Mouse (Mus musculus) heart, postnatal 0 days (tissue): ENCODE results near the gene Ankrd44. TPM values are rescaled to one million over a fixed set of nuclear protein-coding genes. Genes with fewer than 3 reads are reported as not detected.

Source experiments
- ATAC-seq: fragments of 200-750 bp; cut with Nextera tagmentation; 2 replicates; pipeline ENCODE4 v1.8.0; 2017; ENCODE audit warnings: low read depth, moderate number of reproducible peaks, moderate library complexity; ENCODE audit not compliant: insufficient read depth
- DNase-seq: peaks from one replicate; pipeline ENCODE4 v3.0.0-alpha.2; 2016; ENCODE audit warnings: low spot score
- H3K27ac ChIP-seq: fragments of 300-500 bp; sonication (generic); 2 replicates; pipeline ENCODE4 v1.5.1; 2014; ENCODE audit warnings: low read depth, mild to moderate bottlenecking
- H3K27me3 ChIP-seq: fragments of 300-500 bp; sonication (generic); 2 replicates; pipeline ENCODE4 v1.6.1; 2014; ENCODE audit warnings: low read length, mixed read lengths; ENCODE audit not compliant: control insufficient read depth, insufficient read depth
- H3K36me3 ChIP-seq: fragments of 300-500 bp; sonication (generic); replicated peaks from 2 replicates; pipeline ENCODE4 v1.6.1; 2014; ENCODE audit warnings: low read length, mixed read lengths; ENCODE audit not compliant: control insufficient read depth, insufficient read depth
- H3K4me1 ChIP-seq: fragments of 300-500 bp; sonication (generic); 2 replicates; pipeline ENCODE4 v1.6.1; 2014; ENCODE audit warnings: antibody characterized with exemption; ENCODE audit not compliant: control insufficient read depth, insufficient read depth
- H3K4me2 ChIP-seq: fragments of 300-500 bp; sonication (generic); 2 replicates; pipeline ENCODE4 v1.6.1; 2014; ENCODE audit warnings: low read depth, mild to moderate bottlenecking, low read length, moderate library complexity
- H3K4me3 ChIP-seq: fragments of 300-500 bp; sonication (generic); 2 replicates; pipeline ENCODE4 v1.5.1; 2014; ENCODE audit warnings: low read depth, low read length
- H3K9ac ChIP-seq: fragments of 300-500 bp; sonication (generic); replicated peaks from 2 replicates; pipeline ENCODE4 v1.6.1; 2014; ENCODE audit warnings: low read depth, low read length, mixed read lengths
- H3K9me3 ChIP-seq: fragments of 300-500 bp; sonication (generic); replicated peaks from 2 replicates; pipeline ENCODE4 v1.6.1; 2016; ENCODE audit warnings: low read length; ENCODE audit not compliant: control insufficient read depth
- CTCF ChIP-seq: IDR thresholded peaks from 2 replicates; pipeline ENCODE4 v1.5.1; 2016; ENCODE audit warnings: antibody characterized with exemption, control low read depth, low read depth
- EP300 ChIP-seq: IDR thresholded peaks from 2 replicates; pipeline ENCODE4 v1.6.1; 2016; ENCODE audit warnings: antibody characterized with exemption, low read depth
- WGBS: fragments of 180-500 bp; shearing (Covaris S2); extraction: QIAGEN DNeasy Blood & Tissue Kit; methylation state at CpG from one replicate; pipeline ENCODE4 v1.1.7; 2014; 5-methylcytosine and 5-hydroxymethylcytosine counted together
- polyA plus RNA-seq: library from polyadenylated mRNA; unstranded; fragments of >200 nt; fragmentation: Nextera tagmentation; extraction: Ambion mirVana; gene quantifications from 2 replicates; pipeline ENCODE4 v1.2.1, GENCODE M21; 2015
- total RNA-seq: library from RNA; depleted of rRNA; stranded (reverse); fragments of >200 nt; gene quantifications from 2 replicates; pipeline ENCODE4 v1.2.3, GENCODE M21; 2014; ENCODE audit warnings: low replicate concordance

Gene Ankrd44
- total and polyA plus RNA-seq, 2 experiments from 2014 or later: 3.3 to 9.6 TPM

DNA sequence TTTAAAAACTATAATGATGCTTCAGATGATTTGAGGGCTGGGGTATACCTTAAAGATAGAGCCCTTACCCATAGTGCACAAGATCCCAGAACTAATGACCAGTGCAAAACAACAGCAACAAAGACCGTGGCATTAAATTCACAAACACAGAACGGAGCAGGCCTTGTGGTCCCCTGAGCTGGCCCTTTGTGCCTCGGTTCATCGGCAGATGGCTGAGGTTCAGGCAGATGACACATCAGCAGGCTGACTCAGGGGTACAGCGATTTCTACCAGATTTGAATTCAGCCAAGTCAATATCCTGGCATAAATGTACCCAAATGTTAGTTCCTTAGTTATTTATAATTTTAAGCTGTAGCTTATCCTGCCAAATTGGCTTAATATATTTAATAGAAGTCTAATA lies 153.3 kb downstream of the Ankrd44 start:
- ATAC-seq (no peak), DNase-seq (no peak)
- no peak overlapping the region for H3K9ac ChIP-seq
- 0 out of 2 replicates have a peak, but pooled peaks cover 5% of the 10 kb centered on the region for H3K4me1 ChIP-seq
- H3K4me3 ChIP-seq: no peak overlapping the region
- 88% methylated on average over 5 of the region's 5 CpGs for WGBS
- H3K27me3 ChIP-seq: no peaks in the 10 kb centered on the region
- H3K27ac ChIP-seq: no peak overlapping the region
- TF ChIP-seq EP300 (no peak), CTCF (no peak)
- peaks cover 5% of the 10 kb centered on the region; the same call in 1 of the 2 replicates for H3K36me3 ChIP-seq
- no peak overlapping the region for H3K4me2 ChIP-seq
- peaks cover 8% of the 10 kb centered on the region; the same call in 1 of the 2 replicates for H3K9me3 ChIP-seq

- no peaks in the 10 kb centered on the region for H3K4me1 ChIP-seq
- peaks cover 8% of the 10 kb centered on the region; the same call in 1 of the 2 replicates for H3K9me3 ChIP-seq
- WGBS: 76% methylated on average over 3 of the region's 3 CpGs
- peaks cover 5% of the 10 kb centered on the region; the same call in 1 of the 2 replicates for H3K36me3 ChIP-seq
- DNase-seq (no peak), ATAC-seq (no peak)
- TF ChIP-seq CTCF (no peak), EP300 (no peak)
- no peak overlapping the region for H3K27ac ChIP-seq
- H3K9ac ChIP-seq: no peak overlapping the region
- no peak overlapping the region for H3K4me3 ChIP-seq
- H3K27me3 ChIP-seq: no peaks in the 10 kb centered on the region
- H3K4me2 ChIP-seq: no peak overlapping the region
Observed at GRCm38 (mm10) chr1:54771471-54771870, 154.7 kb downstream of the Ankrd44 start.

DNA sequence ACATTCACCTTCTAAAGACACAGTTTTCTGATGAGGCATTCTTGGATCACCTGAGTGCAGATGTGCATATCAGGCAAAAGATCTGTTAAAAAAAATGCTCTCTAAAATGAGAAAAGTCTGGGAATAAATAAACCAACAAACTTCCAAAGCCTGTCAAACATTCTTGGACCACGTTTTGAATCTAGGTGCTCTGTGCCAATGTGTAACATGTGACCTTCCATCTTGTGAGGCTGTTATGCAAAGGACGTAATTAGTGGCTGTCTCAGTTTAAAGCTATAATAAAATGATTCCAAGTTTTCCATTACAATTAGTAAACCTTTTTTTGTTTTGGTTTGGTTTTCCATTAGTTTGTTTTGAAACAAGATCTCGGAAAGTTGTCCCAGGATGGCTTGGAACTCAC lies 159.0 kb downstream of the Ankrd44 start:
- Histone ChIP-seq H3K4me3 (no peak overlapping the region), H3K9ac (no peak overlapping the region), H3K4me1 (peaks cover 9% of the 10 kb centered on the region), H3K4me2 (no peak overlapping the region), H3K27ac (no peak overlapping the region), H3K9me3 (peaks cover 8% of the 10 kb centered on the region; the same call in 1 of the 2 replicates), H3K36me3 (peaks cover 13% of the 10 kb centered on the region; the same call in 1 of the 2 replicates), H3K27me3 (no peaks in the 10 kb centered on the region)
- ATAC-seq (no peak), DNase-seq (no peak)
- no peak for TF ChIP-seq EP300
- TF ChIP-seq CTCF: no peak
- WGBS: 78% methylated on average over 3 of the region's 3 CpGs

DNA sequence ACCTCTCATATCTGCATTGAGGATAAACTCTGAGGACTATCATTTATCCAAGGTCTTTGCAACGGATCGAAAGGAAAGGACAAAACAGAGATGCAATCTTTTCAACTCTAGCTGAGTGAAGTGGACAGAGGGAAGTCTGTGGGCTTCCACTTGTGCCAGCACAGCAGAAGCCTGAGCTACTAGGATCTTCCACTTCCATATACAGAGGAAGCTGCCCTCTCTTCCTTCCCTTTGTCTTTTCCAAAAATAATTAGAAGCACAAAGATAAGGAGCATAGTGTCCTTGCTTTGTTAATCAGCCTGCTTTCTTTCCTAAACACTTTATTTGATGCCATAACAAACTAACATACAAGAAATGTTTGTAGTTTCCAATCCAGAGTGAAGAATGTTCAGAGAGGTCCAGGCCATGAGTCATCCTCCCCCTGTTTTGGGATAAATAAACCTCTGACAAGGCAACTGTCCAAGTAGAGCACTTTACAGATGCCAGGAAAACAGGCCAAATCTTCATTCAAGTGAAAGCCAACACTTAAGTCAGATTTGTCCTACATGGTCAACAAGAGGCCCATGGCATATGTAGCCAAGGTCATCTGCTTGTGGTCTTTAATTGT lies 160.5 kb downstream of the Ankrd44 start:
- H3K36me3 ChIP-seq: peaks cover 16% of the 10 kb centered on the region; the same call in 1 of the 2 replicates
- no peaks in the 10 kb centered on the region for H3K27me3 ChIP-seq
- ATAC-seq (no peak), DNase-seq (no peak)
- peaks cover 9% of the 10 kb centered on the region for H3K4me1 ChIP-seq
- peak overlapping the region; percentile 15; the same call in 1 of the 2 replicates for H3K27ac ChIP-seq
- H3K4me3 ChIP-seq: no peak overlapping the region
- no peak overlapping the region for H3K4me2 ChIP-seq
- no peak overlapping the region for H3K9ac ChIP-seq
- TF ChIP-seq CTCF (no peak), EP300 (no peak)
- WGBS: 62% methylated on average over 2 of the region's 2 CpGs
- peaks cover 3% of the 10 kb centered on the region; the same call in 1 of the 2 replicates for H3K9me3 ChIP-seq

DNA sequence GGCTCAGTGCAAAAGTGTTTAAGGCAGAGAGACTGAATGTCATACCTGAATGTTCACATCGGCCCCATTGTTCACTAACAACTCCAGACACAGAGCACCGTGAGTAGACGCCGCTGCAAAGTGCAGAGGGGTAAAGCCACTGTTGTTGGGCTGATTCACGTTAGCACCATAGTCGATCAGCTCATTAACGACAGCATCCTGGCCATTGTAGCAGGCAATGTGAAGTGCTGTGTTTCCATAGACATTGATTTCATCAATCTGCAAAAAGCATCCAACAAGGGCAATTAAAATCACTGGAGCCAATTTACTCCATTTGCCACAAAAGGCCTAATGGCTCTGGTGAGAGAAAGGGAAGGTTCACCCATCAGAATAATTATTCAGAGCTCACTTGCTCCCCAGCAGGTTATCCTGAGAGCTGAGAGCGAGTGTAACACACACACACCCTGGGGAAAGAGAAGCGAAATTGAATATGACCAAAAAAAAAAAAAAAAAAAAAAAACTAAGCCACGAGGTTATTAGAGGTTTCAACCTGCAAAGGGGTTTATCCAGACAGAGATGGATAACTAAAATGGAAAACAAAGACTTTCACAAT lies 163.9 kb downstream of the Ankrd44 start:
- H3K36me3 ChIP-seq: peaks cover 14% of the 10 kb centered on the region; the same call in 1 of the 2 replicates
- no peak overlapping the region for H3K9ac ChIP-seq
- H3K4me3 ChIP-seq: no peak overlapping the region
- H3K27ac ChIP-seq: no peak overlapping the region
- no peaks in the 10 kb centered on the region for H3K9me3 ChIP-seq
- peaks cover 9% of the 10 kb centered on the region for H3K4me1 ChIP-seq
- WGBS: 86% methylated on average over 10 of the region's 10 CpGs
- TF ChIP-seq CTCF (no peak), EP300 (no peak)
- no peak for ATAC-seq
- no peaks in the 10 kb centered on the region for H3K27me3 ChIP-seq
- H3K4me2 ChIP-seq: no peak overlapping the region
- DNase-seq: no peak

DNA sequence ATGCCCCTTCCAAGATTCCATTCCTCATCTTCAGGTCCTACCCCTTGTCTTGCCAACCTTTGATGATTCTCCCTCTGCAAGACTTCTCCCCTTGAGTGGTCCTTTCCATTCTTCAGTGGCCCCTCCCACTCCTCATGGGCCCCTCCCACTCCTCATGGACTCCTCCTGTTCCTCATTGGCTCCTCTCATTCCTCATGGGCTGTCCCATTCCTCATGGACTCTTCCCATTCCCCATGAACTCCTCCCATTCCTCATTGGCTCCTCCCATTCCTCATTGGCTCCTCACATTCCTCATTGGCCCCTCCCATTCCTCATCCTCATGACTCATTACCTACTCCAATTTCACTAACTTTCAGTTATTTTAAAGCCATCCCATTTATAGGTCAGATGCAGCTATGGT lies 166.3 kb downstream of the Ankrd44 start:
- Histone ChIP-seq H3K4me3 (no peak overlapping the region), H3K27ac (no peak overlapping the region), H3K9ac (no peak overlapping the region), H3K9me3 (no peaks in the 10 kb centered on the region), H3K27me3 (no peaks in the 10 kb centered on the region), H3K36me3 (peaks cover 14% of the 10 kb centered on the region; the same call in 1 of the 2 replicates), H3K4me1 (no peaks in the 10 kb centered on the region), H3K4me2 (no peak overlapping the region)
- TF ChIP-seq CTCF (no peak), EP300 (no peak)
- DNase-seq: no peak
- ATAC-seq: no peak
